Mouse (Mus musculus) MEL (cell line): ENCODE results near the gene 1500015O10Rik.

ENCODE experiments used
- CTCF ChIP-seq, 3 experiments: IDR thresholded peaks in 2 of 3; conservative IDR thresholded peaks in 1 of 3; 2 replicates each; pipeline ENCODE4 v1.5.1; 2011 to 2012; ENCODE audit warnings: low read length in 3 of 3, low read depth in 2 of 3, mild to moderate bottlenecking in 2 of 3, improper control_type of control experiment in 1 of 3, inconsistent platforms in 1 of 3, mixed read lengths in 1 of 3, moderate library complexity in 1 of 3; ENCODE audit not compliant: control insufficient read depth in 1 of 3, insufficient read depth in 1 of 3, poor library complexity in 1 of 3, severe bottlenecking in 1 of 3
- E2F4 ChIP-seq: IDR thresholded peaks from 2 replicates; pipeline ENCODE4 v1.6.1; 2011; ENCODE audit warnings: low read depth, low read length, improper control_type of control experiment, borderline replicate concordance
- MAX ChIP-seq: IDR thresholded peaks from 2 replicates; pipeline ENCODE4 v1.6.1; 2011; ENCODE audit warnings: low read length, improper control_type of control experiment
- SIN3A ChIP-seq: IDR thresholded peaks from 2 replicates; pipeline ENCODE4 v1.6.1; 2012; ENCODE audit warnings: low read length, improper control_type of control experiment, inconsistent platforms
- TAL1 ChIP-seq: IDR thresholded peaks from 2 replicates; pipeline ENCODE4 v1.6.1; 2012; ENCODE audit warnings: mild to moderate bottlenecking, inconsistent platforms, low read length, moderate library complexity, mixed read lengths

- TF ChIP-seq MAX (no peak), TAL1 (no peak), CTCF (IDR thresholded peaks at IDR 0.05 in 2 of 3, conservative IDR thresholded peaks at IDR 0.05 in 1 of 3; ENCODE audit: control insufficient read depth in 1 of 3, insufficient read depth in 1 of 3, low read depth in 2 of 3, low read length in 3 of 3, poor library complexity in 1 of 3, severe bottlenecking in 1 of 3) (no peak), E2F4 (no peak), SIN3A (no peak)
These were observed 12.4 kb upstream of the 1500015O10Rik start for GRCm38 (mm10) chr1:43717967-43718366.
